Mouse (Mus musculus) forebrain, embryonic 11.5 days (tissue): ENCODE measurements at regions not wholly inside any gene's neighbourhood (a gene's known extent, or its start where the extent isn't known, plus 50 kb on each side); places are given as distances from the start of the nearest gene placed in this dataset.

Experiments
- ATAC-seq: fragments of 200-750 bp; cut with Nextera tagmentation; replicated peaks from 2 replicates; pipeline ENCODE4 v1.8.0; 2017; ENCODE audit warnings: moderate TSS enrichment; ENCODE audit not compliant: low FRiP score
- DNase-seq: peaks from one replicate; pipeline ENCODE4 v3.0.0-alpha.2; 2017; ENCODE audit warnings: low spot score
- H3K27ac ChIP-seq: fragments of 300-500 bp; sonication (generic); 2 replicates; pipeline ENCODE4 v1.5.1; 2014; ENCODE audit warnings: low read depth, low read length
- H3K27me3 ChIP-seq: fragments of 300-500 bp; sonication (generic); 2 replicates; pipeline ENCODE4 v1.6.1; 2014; ENCODE audit warnings: mild to moderate bottlenecking, low read length, mixed read lengths; ENCODE audit not compliant: control insufficient read depth, insufficient read depth
- H3K36me3 ChIP-seq: fragments of 300-500 bp; sonication (generic); 2 replicates; pipeline ENCODE4 v1.6.1; 2014; ENCODE audit warnings: mild to moderate bottlenecking, low read length, moderate library complexity, mixed read lengths; ENCODE audit not compliant: control insufficient read depth, insufficient read depth
- H3K4me1 ChIP-seq: fragments of 300-500 bp; sonication (generic); replicated peaks from 2 replicates; pipeline ENCODE4 v1.6.1; 2014; ENCODE audit warnings: low read length, mixed read lengths; ENCODE audit not compliant: control insufficient read depth, insufficient read depth
- H3K4me2 ChIP-seq: fragments of 300-500 bp; sonication (generic); 2 replicates; pipeline ENCODE4 v1.6.1; 2014; ENCODE audit warnings: low read depth, mild to moderate bottlenecking, low read length, moderate library complexity, mixed read lengths; ENCODE audit not compliant: severe bottlenecking
- H3K4me3 ChIP-seq: fragments of 300-500 bp; sonication (generic); 2 replicates; pipeline ENCODE4 v1.5.1; 2014; ENCODE audit warnings: low read depth, low read length
- H3K9ac ChIP-seq: fragments of 300-500 bp; sonication (generic); 2 replicates; pipeline ENCODE4 v1.6.1; 2014; ENCODE audit warnings: low read length
- H3K9me3 ChIP-seq: fragments of 300-500 bp; sonication (generic); 2 replicates; pipeline ENCODE4 v1.6.1; 2016; ENCODE audit warnings: low read length, mixed read lengths; ENCODE audit not compliant: control insufficient read depth
- WGBS: fragments of 180-500 bp; shearing (Covaris S2); extraction: QIAGEN DNeasy Blood & Tissue Kit; methylation state at CpG from one replicate; pipeline ENCODE4 v1.1.7; 2014; 5-methylcytosine and 5-hydroxymethylcytosine counted together

DNA sequence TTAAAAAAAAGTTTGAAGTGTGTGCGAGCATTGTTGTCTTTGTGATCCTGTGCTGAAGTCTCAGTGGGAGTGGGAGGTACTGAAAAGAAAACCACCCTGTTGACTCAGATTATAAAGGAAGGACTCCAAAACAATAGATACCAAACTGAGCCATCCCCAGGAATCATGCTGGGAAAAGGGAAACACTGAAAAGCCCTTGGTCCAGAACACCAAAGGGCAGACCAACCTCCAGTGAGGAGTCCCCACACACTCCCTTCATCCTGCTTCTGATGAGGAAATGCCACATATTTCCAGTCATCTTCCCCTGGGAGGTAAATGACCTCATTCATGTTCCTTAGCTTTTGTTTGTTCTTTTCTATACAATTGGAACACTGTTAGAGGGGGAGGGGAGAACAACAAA is 502.9 kb downstream of the Epm2a start:
- DNase-seq (no peak), ATAC-seq (peak; percentile 45; the same call in 1 of the 2 replicates)
- Histone ChIP-seq H3K9me3 (no peaks in the 10 kb centered on the region), H3K4me3 (no peak overlapping the region), H3K36me3 (no peaks in the 10 kb centered on the region), H3K27me3 (no peaks in the 10 kb centered on the region), H3K4me1 (no peaks in the 10 kb centered on the region), H3K9ac (no peak overlapping the region), H3K27ac (no peak overlapping the region), H3K4me2 (no peak overlapping the region)
- WGBS: 41% methylated on average over 1 of the region's 1 CpGs

DNA sequence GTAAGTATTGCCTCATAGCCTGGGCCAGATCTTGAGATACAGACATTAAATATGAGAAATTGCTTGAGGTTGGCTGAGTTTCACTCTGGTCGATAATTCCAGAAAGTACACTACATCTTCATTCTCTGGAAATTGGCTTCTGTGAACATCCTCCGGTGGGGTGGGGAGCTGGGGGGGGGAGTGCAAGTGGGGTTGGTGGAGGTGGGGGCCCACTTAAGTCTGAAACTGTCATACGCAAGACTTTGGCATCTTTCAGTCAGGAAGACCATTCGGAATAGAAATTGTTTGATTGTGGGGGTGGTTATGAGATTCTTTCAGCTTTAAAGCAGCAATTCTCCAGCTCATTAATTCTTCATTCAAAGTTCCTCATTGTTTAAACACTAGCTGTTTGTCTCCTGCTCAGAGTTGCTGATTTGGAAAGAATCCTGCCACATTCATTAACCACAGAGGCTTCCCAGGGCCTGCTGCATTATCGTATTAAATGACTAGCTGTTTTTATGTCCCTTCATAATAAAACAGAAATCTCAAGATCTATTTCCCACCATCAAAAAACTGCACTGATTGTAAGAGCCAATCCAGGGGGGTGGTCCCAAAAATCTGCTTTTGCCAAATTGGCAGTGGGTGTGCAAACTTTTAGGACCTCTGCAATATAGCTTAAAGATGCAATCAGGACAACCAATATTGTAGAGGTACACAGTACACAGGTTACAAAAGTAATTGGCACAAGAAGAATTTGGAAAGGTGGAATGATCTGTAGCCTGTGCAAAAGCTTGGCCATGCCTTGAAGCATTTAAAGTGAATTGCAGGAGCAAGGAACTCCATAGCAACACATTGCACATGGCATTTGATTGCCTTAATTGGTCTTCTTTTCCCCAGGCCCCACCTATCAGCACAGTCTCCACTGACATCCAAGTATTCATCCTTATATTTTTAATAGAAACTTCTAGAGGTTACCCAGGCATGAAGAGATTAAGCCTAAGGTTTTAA is 532.2 kb downstream of the Epm2a start:
- H3K4me2 ChIP-seq: no peak overlapping the region
- no peak overlapping the region for H3K4me3 ChIP-seq
- H3K9ac ChIP-seq: no peak overlapping the region
- WGBS: 21% methylated on average over 5 of the region's 5 CpGs
- peaks cover 7% of the 10 kb centered on the region; the same call in 1 of the 2 replicates for H3K4me1 ChIP-seq
- ATAC-seq: peak; percentile 87
- no peaks in the 10 kb centered on the region for H3K27me3 ChIP-seq
- DNase-seq: peak; percentile 54
- H3K9me3 ChIP-seq: no peaks in the 10 kb centered on the region
- peak overlapping the region; percentile 53; the same call in 1 of the 2 replicates for H3K27ac ChIP-seq
- no peaks in the 10 kb centered on the region for H3K36me3 ChIP-seq

DNA sequence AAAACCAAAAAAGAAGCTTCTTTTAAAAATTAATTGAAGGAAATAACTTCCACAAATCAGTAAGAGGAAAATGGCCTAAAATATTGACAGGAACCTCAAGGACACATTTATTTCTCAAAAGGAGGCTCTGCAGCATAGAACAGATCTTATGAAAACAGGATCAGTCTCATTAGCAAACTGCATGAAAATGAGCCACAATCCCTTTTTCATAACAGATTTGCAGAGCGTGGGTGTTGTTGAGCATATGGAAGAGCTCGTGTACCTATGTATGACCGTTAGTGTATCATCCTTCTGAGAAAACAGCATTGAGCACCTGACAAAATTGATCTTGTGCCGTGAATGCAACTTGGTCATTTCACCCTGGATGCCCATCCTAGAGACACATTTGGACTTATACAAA is 543.0 kb downstream of the Epm2a start:
- no peak overlapping the region for H3K27ac ChIP-seq
- H3K9ac ChIP-seq: no peak overlapping the region
- H3K27me3 ChIP-seq: no peaks in the 10 kb centered on the region
- H3K4me1 ChIP-seq: no peaks in the 10 kb centered on the region
- no peak for DNase-seq
- 94% methylated on average over 4 of the region's 4 CpGs for WGBS
- no peak for ATAC-seq
- H3K4me2 ChIP-seq: no peak overlapping the region
- H3K4me3 ChIP-seq: no peak overlapping the region
- no peaks in the 10 kb centered on the region for H3K36me3 ChIP-seq
- H3K9me3 ChIP-seq: no peaks in the 10 kb centered on the region

DNA sequence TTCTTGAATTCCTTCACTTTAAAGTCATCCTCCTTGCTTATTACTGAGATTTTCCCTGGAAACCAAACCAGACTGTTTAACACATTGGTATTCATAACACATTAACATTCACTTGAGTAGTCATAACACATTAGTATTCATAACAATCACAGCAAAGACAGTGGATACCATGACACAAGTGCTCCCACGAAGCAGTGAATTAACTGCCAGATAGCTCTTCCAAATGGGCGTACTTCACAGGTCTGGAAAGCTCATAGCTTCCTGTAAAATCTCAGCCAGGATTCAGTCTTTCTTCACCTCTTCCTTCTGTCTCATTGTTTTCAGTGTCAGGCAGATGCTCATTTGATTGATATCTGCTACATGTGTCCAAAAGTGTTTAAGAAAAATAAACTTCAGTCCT is 545.7 kb downstream of the Epm2a start:
- Histone ChIP-seq H3K4me1 (no peaks in the 10 kb centered on the region), H3K27me3 (no peaks in the 10 kb centered on the region), H3K27ac (no peak overlapping the region), H3K9me3 (no peaks in the 10 kb centered on the region), H3K9ac (no peak overlapping the region), H3K4me3 (no peak overlapping the region), H3K4me2 (no peak overlapping the region), H3K36me3 (no peaks in the 10 kb centered on the region)
- no peak for ATAC-seq
- no peak for DNase-seq
- 81% methylated on average over 2 of the region's 2 CpGs for WGBS

DNA sequence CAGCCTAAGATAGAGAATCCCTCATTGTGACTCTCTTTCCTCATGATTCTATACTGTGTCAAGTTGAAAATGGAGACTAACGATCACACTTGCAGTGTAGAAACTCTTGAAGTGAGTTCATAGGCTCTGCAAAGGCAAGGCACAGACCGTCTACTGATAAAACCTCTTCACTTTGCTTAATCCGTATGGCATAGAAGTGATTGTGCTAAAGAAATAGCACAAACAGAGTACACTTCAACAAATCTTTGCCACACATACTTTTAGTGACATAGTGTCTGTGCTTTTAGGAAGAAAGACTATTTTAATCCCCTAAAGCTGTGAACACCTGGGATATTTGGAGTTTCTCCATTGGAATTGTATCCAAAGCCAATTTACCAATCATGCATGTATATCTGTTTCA is 578.9 kb downstream of the Epm2a start:
- H3K9ac ChIP-seq: no peak overlapping the region

DNA sequence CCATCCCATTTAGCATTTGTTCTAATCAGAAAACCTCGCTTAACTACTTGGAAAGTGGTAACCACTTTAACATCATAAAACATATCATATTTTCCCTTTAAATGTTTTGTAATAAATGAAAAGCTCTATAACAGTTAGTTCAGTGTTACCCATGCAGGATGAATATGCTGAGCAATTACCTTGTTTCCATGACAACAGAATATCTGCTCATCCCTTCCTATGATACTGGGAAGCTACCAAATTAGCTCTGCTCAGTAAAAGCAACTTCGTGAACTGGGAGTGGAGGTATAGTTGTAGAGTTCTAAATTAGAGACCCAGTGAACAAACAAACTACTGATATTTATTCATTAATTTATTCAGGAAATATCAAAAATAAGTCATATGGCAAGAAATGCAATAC is 595.0 kb downstream of the Epm2a start:
- Histone ChIP-seq H3K27ac (no peak overlapping the region), H3K4me3 (no peak overlapping the region), H3K9me3 (no peaks in the 10 kb centered on the region), H3K4me1 (no peaks in the 10 kb centered on the region), H3K27me3 (no peaks in the 10 kb centered on the region), H3K9ac (no peak overlapping the region), H3K36me3 (no peaks in the 10 kb centered on the region), H3K4me2 (no peak overlapping the region)
- no peak for ATAC-seq
- 82% methylated on average over 2 of the region's 2 CpGs for WGBS
- no peak for DNase-seq

More for the DNA sequence above, 578.9 kb downstream of the Epm2a start:
- Histone ChIP-seq H3K4me1 (no peaks in the 10 kb centered on the region), H3K4me2 (no peak overlapping the region), H3K9me3 (no peaks in the 10 kb centered on the region), H3K27ac (no peak overlapping the region), H3K36me3 (no peaks in the 10 kb centered on the region), H3K4me3 (no peak overlapping the region), H3K27me3 (no peaks in the 10 kb centered on the region)
- ATAC-seq (no peak), DNase-seq (no peak)
- 83% methylated on average over 3 of the region's 3 CpGs for WGBS

DNA sequence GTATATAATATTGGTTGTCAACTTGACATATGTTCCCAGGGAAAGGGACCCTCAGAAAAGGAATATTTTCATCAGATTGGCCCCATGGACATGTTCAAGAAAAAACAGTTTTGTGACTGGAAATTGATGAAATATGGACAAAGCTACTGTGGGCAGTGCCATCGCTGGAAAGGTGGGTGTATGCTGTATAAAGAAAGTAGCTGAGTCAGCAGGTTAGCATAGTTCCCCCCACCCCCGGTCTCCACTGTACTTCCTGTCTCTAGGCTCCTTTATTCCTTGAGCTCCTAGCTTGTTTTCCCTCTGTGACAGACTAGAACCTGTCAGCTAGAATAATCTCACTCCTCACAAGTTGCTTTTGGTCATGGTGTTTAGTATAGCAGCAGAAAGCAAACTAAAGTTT is 599.6 kb downstream of the Epm2a start:
- no peaks in the 10 kb centered on the region for H3K4me1 ChIP-seq
- no peak for DNase-seq
- H3K27ac ChIP-seq: no peak overlapping the region
- H3K9me3 ChIP-seq: no peaks in the 10 kb centered on the region
- H3K27me3 ChIP-seq: no peaks in the 10 kb centered on the region
- no peak overlapping the region for H3K9ac ChIP-seq
- ATAC-seq: no peak
- H3K4me2 ChIP-seq: no peak overlapping the region
- H3K4me3 ChIP-seq: no peak overlapping the region
- WGBS: 88% methylated on average over 2 of the region's 2 CpGs
- no peaks in the 10 kb centered on the region for H3K36me3 ChIP-seq

DNA sequence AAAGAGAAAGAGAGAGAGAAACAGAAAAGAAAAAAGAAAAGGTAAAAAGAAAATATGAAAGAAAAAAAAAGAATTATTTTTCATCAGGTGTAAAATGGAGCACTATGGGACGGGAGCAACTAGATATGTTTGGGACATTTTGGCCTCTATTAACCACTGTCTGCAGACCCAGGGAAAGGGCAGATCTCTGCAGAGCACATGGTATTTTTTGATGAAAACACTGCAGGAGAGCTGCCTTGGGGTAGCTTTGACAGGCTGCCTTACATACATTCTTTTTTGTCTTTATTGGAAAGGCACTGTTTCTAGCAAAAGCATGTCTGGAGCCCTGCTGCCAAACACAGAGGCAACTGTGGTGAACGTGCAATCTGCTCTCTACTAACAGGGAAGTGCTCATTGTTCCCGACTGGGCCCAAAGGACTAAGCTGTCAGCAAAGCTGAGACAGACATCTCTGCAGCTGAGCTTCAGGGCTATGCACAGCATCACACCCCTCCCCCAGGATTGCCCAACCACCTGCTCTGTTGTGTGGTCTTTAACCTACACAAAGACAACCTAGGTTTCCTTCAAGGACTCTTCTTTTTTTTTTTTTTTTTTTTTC is 617.2 kb downstream of the Epm2a start:
- Histone ChIP-seq H3K36me3 (no peaks in the 10 kb centered on the region), H3K9me3 (no peaks in the 10 kb centered on the region), H3K4me2 (no peak overlapping the region), H3K4me3 (no peak overlapping the region), H3K27me3 (no peaks in the 10 kb centered on the region), H3K27ac (no peak overlapping the region), H3K4me1 (peaks cover 2% of the 10 kb centered on the region; the same call in 1 of the 2 replicates), H3K9ac (no peak overlapping the region; the same call in 1 of the 2 replicates)
- ATAC-seq: peak; percentile 80
- 24% methylated on average over 3 of the region's 3 CpGs for WGBS
- peak; percentile 54 for DNase-seq
